Mouse (Mus musculus) hindbrain, embryonic 11.5 days (tissue): ENCODE data around the gene Hoxd11. TPM values are rescaled to one million over a fixed set of nuclear protein-coding genes. Genes with fewer than 3 reads are reported as not detected.

Experiments
- ATAC-seq: fragments of 200-750 bp; cut with Nextera tagmentation; 2 replicates; pipeline ENCODE4 v1.8.0; 2017; ENCODE audit warnings: mild to moderate bottlenecking, moderate TSS enrichment, moderate library complexity; ENCODE audit not compliant: low FRiP score
- DNase-seq: peaks from one replicate; pipeline ENCODE4 v3.0.0-alpha.2; 2015; ENCODE audit warnings: low spot score
- H3K27ac ChIP-seq: fragments of 300-500 bp; sonication (generic); 2 replicates; pipeline ENCODE4 v1.5.1; 2014; ENCODE audit warnings: mild to moderate bottlenecking, low read depth, low read length
- H3K27me3 ChIP-seq: fragments of 300-500 bp; sonication (generic); 2 replicates; pipeline ENCODE4 v1.6.1; 2014; ENCODE audit warnings: mild to moderate bottlenecking, low read length, moderate library complexity, mixed read lengths; ENCODE audit not compliant: control insufficient read depth, insufficient read depth
- H3K36me3 ChIP-seq: fragments of 300-500 bp; sonication (generic); 2 replicates; pipeline ENCODE4 v1.6.1; 2014; ENCODE audit warnings: mild to moderate bottlenecking, low read length, moderate library complexity, mixed read lengths; ENCODE audit not compliant: control insufficient read depth, insufficient read depth
- H3K4me1 ChIP-seq: fragments of 300-500 bp; sonication (generic); replicated peaks from 2 replicates; pipeline ENCODE4 v1.6.1; 2014; ENCODE audit warnings: low read length, mixed read lengths; ENCODE audit not compliant: control insufficient read depth, insufficient read depth
- H3K4me2 ChIP-seq: fragments of 300-500 bp; sonication (generic); replicated peaks from 2 replicates; pipeline ENCODE4 v1.6.1; 2014; ENCODE audit warnings: mild to moderate bottlenecking, low read depth, low read length
- H3K4me3 ChIP-seq: fragments of 300-500 bp; sonication (generic); 2 replicates; pipeline ENCODE4 v1.5.1; 2014; ENCODE audit warnings: low read depth, low read length
- H3K9ac ChIP-seq: fragments of 300-500 bp; sonication (generic); 2 replicates; pipeline ENCODE4 v1.6.1; 2014; ENCODE audit warnings: low read depth, low read length
- H3K9me3 ChIP-seq: fragments of 300-500 bp; sonication (generic); 2 replicates; pipeline ENCODE4 v1.6.1; 2016; ENCODE audit warnings: low read length; ENCODE audit not compliant: control insufficient read depth
- WGBS: fragments of 180-500 bp; shearing (Covaris S2); extraction: QIAGEN DNeasy Blood & Tissue Kit; methylation state at CpG from one replicate; pipeline ENCODE4 v1.1.7; 2014; 5-methylcytosine and 5-hydroxymethylcytosine counted together
- polyA plus RNA-seq: library from polyadenylated mRNA; unstranded; fragments of >200 nt; fragmentation: Nextera tagmentation; extraction: Ambion mirVana; gene quantifications from 2 replicates; pipeline ENCODE4 v1.2.1, GENCODE M21; 2014

The Hoxd11 gene
- polyA plus RNA-seq, 1 experiment from 2014 or later: not detected

GRCm38 (mm10) chr2:74655420-74655781 lies 24.0 kb upstream of the Hoxd11 start:
- Histone ChIP-seq H3K9ac (no peak overlapping the region; the same call in 1 of the 2 replicates), H3K27me3 (peaks cover 83% of the 10 kb centered on the region), H3K4me2 (peak overlapping the region; percentile 42), H3K4me3 (peak overlapping the region; percentile 35), H3K36me3 (no peaks in the 10 kb centered on the region), H3K4me1 (peaks cover 5% of the 10 kb centered on the region; the same call in 1 of the 2 replicates), H3K9me3 (no peaks in the 10 kb centered on the region), H3K27ac (peak overlapping the region; percentile 42; the same call in 1 of the 2 replicates)
- DNase-seq (peak; percentile 62), ATAC-seq (no peak)
- 2% methylated on average over 26 of the region's 47 CpGs for WGBS

GRCm38 (mm10) chr2:74655821-74656631 lies 23.3 kb upstream of the Hoxd11 start:
- under 1% methylated on average over 55 of the region's 69 CpGs for WGBS
- ATAC-seq (no peak), DNase-seq (peak; percentile 80)
- peak overlapping the region; percentile 44 for H3K9ac ChIP-seq
- H3K27ac ChIP-seq: peak overlapping the region; percentile 42; the same call in 1 of the 2 replicates
- H3K4me2 ChIP-seq: peak overlapping the region; percentile 42
- H3K27me3 ChIP-seq: peaks cover 83% of the 10 kb centered on the region
- H3K4me1 ChIP-seq: peaks cover 5% of the 10 kb centered on the region; the same call in 1 of the 2 replicates
- H3K36me3 ChIP-seq: no peaks in the 10 kb centered on the region
- H3K4me3 ChIP-seq: peak overlapping the region; percentile 35
- no peaks in the 10 kb centered on the region for H3K9me3 ChIP-seq

- H3K9me3 ChIP-seq: no peaks in the 10 kb centered on the region
- 0 out of 2 replicates have a peak overlapping the region, but pooled peaks have one; percentile 42 for H3K27ac ChIP-seq
- peak overlapping the region; percentile 8 for H3K4me3 ChIP-seq
- peaks cover 86% of the 10 kb centered on the region for H3K27me3 ChIP-seq
- no peak overlapping the region for H3K4me2 ChIP-seq
- DNase-seq (peak; percentile 63), ATAC-seq (no peak)
- H3K9ac ChIP-seq: no peak overlapping the region
- no peaks in the 10 kb centered on the region for H3K36me3 ChIP-seq
- 3% methylated on average over 4 of the region's 4 CpGs for WGBS
- peaks cover 7% of the 10 kb centered on the region; the same call in 1 of the 2 replicates for H3K4me1 ChIP-seq
Observed at GRCm38 (mm10) chr2:74656632-74657021, 22.7 kb upstream of the Hoxd11 start.

GRCm38 (mm10) chr2:74657251-74658023 lies 21.9 kb upstream of the Hoxd11 start:
- Histone ChIP-seq H3K27me3 (peaks cover 86% of the 10 kb centered on the region), H3K4me2 (no peak overlapping the region; the same call in 1 of the 2 replicates), H3K4me3 (peak overlapping the region; percentile 28), H3K36me3 (no peaks in the 10 kb centered on the region), H3K9ac (peak overlapping the region; percentile 31; the same call in 1 of the 2 replicates), H3K27ac (peak overlapping the region; percentile 58; the same call in 1 of the 2 replicates), H3K9me3 (no peaks in the 10 kb centered on the region), H3K4me1 (peaks cover 8% of the 10 kb centered on the region; the same call in 1 of the 2 replicates)
- no peak for ATAC-seq
- peak; percentile 70 for DNase-seq
- 2% methylated on average over 62 of the region's 62 CpGs for WGBS

- H3K27ac ChIP-seq: peak overlapping the region; percentile 58
- peaks cover 91% of the 10 kb centered on the region for H3K27me3 ChIP-seq
- no peaks in the 10 kb centered on the region for H3K36me3 ChIP-seq
- peaks cover 8% of the 10 kb centered on the region; the same call in 1 of the 2 replicates for H3K4me1 ChIP-seq
- ATAC-seq (no peak), DNase-seq (peak; percentile 70)
- peak overlapping the region; percentile 28 for H3K4me3 ChIP-seq
- no peak overlapping the region for H3K4me2 ChIP-seq
- WGBS: 2% methylated on average over 15 of the region's 15 CpGs
- peak overlapping the region; percentile 49 for H3K9ac ChIP-seq
- no peaks in the 10 kb centered on the region for H3K9me3 ChIP-seq
Observed at GRCm38 (mm10) chr2:74658024-74658666, 21.2 kb upstream of the Hoxd11 start.

GRCm38 (mm10) chr2:74658667-74659371 lies 20.5 kb upstream of the Hoxd11 start:
- Histone ChIP-seq H3K27ac (peak overlapping the region; percentile 58), H3K9ac (peak overlapping the region; percentile 49), H3K36me3 (no peaks in the 10 kb centered on the region), H3K4me2 (no peak overlapping the region), H3K4me1 (peaks cover 8% of the 10 kb centered on the region; the same call in 1 of the 2 replicates), H3K27me3 (peaks cover 95% of the 10 kb centered on the region), H3K4me3 (peak overlapping the region; percentile 28), H3K9me3 (no peaks in the 10 kb centered on the region)
- DNase-seq: peak; percentile 72
- no peak for ATAC-seq
- under 1% methylated on average over 47 of the region's 47 CpGs for WGBS

GRCm38 (mm10) chr2:74659507-74660005 lies 19.8 kb upstream of the Hoxd11 start, which contains the start of gene Evx2:
Evx2 (minus strand) TSS chr2:74659557.
- H3K4me1 ChIP-seq: peaks cover 8% of the 10 kb centered on the region; the same call in 1 of the 2 replicates
- peak; percentile 72 for DNase-seq
- no peak for ATAC-seq
- 0 out of 2 replicates have a peak within 1 kb of the TSS, but pooled peaks have one; percentile 1 for H3K4me2 ChIP-seq
- H3K9ac ChIP-seq: peak within 1 kb of the TSS; percentile 49
- H3K4me3 ChIP-seq: peak within 1 kb of the TSS; percentile 28
- 2% methylated on average over 28 of the region's 28 CpGs for WGBS
- peaks cover 96% of the 10 kb centered on the region for H3K27me3 ChIP-seq
- no peaks in the 10 kb centered on the region for H3K36me3 ChIP-seq
- H3K9me3 ChIP-seq: no peaks in the 10 kb centered on the region
- H3K27ac ChIP-seq: peak within 1 kb of the TSS; percentile 58
